Mouse (Mus musculus) cortical plate, adult 2 months (tissue): ENCODE measurements around the gene Ushbp1.

Experiments
- CTCF ChIP-seq: fragments of 200-500 bp; IDR thresholded peaks from 2 replicates; pipeline ENCODE4 v1.5.1; 2011; ENCODE audit warnings: mild to moderate bottlenecking, control low read depth, low read length; ENCODE audit not compliant: insufficient read depth; ENCODE audit errors: extremely low read depth
- POLR2A ChIP-seq: fragments of 200-500 bp; IDR thresholded peaks from 2 replicates; pipeline ENCODE4 v1.6.1; 2011; ENCODE audit warnings: mild to moderate bottlenecking, low read length, control low read depth; ENCODE audit not compliant: insufficient read depth; ENCODE audit errors: extremely low read depth

GRCm38 (mm10) chr8:71437041-71437440 lies 41.4 kb upstream of the Ushbp1 start:
- no peak for TF ChIP-seq CTCF
- TF ChIP-seq POLR2A, result no peak
